Mouse (Mus musculus) c-Kit-negative CD71-positive TER-119-positive erythroid progenitor cells, embryonic 14.5 days (primary cell): Measurements from ENCODE around the gene Cfd.
A peak's percentile ranks its signal among the peaks of the same experiment; 100 is the strongest.

ENCODE experiments used
- DNase-seq: peaks from one replicate; pipeline ENCODE4 v3.0.0-alpha.2; 2013; ENCODE audit warnings: low read depth, low spot score

Gene Cfd

GRCm38 (mm10) chr10:79886054-79886453 lies 4.6 kb upstream of the Cfd start, which contains the start of gene Elane:
Elane (plus strand) TSS chr10:79886247.
- DNase-seq, result no peak

GRCm38 (mm10) chr10:79886611-79887010 lies 4.0 kb upstream of the Cfd start:
- no peak for DNase-seq

GRCm38 (mm10) chr10:79889386-79889785 lies 1.3 kb upstream of the Cfd start:
- no peak for DNase-seq

- peak; percentile 58 for DNase-seq
These were observed 1.9 kb downstream of the Cfd start for GRCm38 (mm10) chr10:79892451-79893118.

- DNase-seq, result no peak
These were observed 5.7 kb downstream of the Cfd start for GRCm38 (mm10) chr10:79896306-79896705.

- DNase-seq, result no peak
These were observed 6.2 kb downstream of the Cfd start for GRCm38 (mm10) chr10:79896814-79897213.

GRCm38 (mm10) chr10:79897316-79898245 lies 6.9 kb downstream of the Cfd start:
- DNase-seq, result no peak

GRCm38 (mm10) chr10:79900951-79901410 lies 10.3 kb downstream of the Cfd start:
- DNase-seq, result no peak

- no peak for DNase-seq
These were observed 16.1 kb downstream of the Cfd start for GRCm38 (mm10) chr10:79906712-79907111.

GRCm38 (mm10) chr10:79907415-79907814 lies 16.8 kb downstream of the Cfd start:
- DNase-seq, result no peak

GRCm38 (mm10) chr10:79908167-79909091 lies 17.8 kb downstream of the Cfd start, which contains the start of gene Med16:
Med16 (minus strand) TSS chr10:79908923.
- peak; percentile 84 for DNase-seq

GRCm38 (mm10) chr10:79909092-79909922 lies 18.7 kb downstream of the Cfd start:
- no peak for DNase-seq

GRCm38 (mm10) chr10:79910556-79910955 lies 19.9 kb downstream of the Cfd start, which contains the start of gene Gm26602:
Gm26602 (plus strand) TSS chr10:79910856.
- no peak for DNase-seq

GRCm38 (mm10) chr10:79912412-79912811 lies 21.8 kb downstream of the Cfd start:
- no peak for DNase-seq

- DNase-seq, result no peak
These were observed 23.7 kb downstream of the Cfd start for GRCm38 (mm10) chr10:79914131-79914947.

GRCm38 (mm10) chr10:79914948-79915596 lies 24.4 kb downstream of the Cfd start:
- no peak for DNase-seq

- no peak for DNase-seq
These were observed 25.4 kb downstream of the Cfd start for GRCm38 (mm10) chr10:79916081-79916480.

GRCm38 (mm10) chr10:79916808-79917531 lies 26.3 kb downstream of the Cfd start, which contains the start of gene Kiss1r:
Kiss1r (plus strand) TSS chr10:79916971.
- peak; percentile 67 for DNase-seq
